Mouse (Mus musculus): ENCODE measurements around the gene Bach2.

DNA sequence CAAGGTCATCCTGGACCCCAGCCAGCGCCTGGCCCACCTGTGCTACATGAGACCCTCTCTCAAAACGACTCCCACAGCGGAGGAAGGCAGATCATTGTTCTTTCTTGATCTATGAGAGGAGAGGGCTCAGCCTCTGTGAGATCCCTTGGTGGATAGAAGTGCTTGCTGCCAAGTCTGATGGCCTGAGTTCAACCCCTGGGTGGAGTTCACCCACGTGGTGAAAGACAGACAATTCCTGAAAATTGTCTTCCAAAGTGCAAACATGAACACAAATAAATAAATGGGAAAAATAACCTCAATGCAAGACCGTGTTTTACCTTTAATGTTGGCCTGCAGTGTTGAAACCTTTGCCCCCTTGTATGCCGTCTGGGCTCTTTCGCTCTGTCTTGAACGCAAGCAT lies 277.5 kb downstream of the Bach2 start:
- TF ChIP-seq POLR2A (IDR thresholded peaks at IDR 0.05; ENCODE audit: borderline replicate concordance, control insufficient read depth, low read depth, low read length) (no peak), CTCF (IDR thresholded peaks at IDR 0.05; ENCODE audit: control insufficient read depth, insufficient read depth, low read length) (no peak)
